Mouse (Mus musculus): ENCODE data around the gene Fmo6. TPM values are rescaled to one million over a fixed set of nuclear protein-coding genes. Genes with fewer than 3 reads are reported as not detected.
A peak's percentile ranks its signal among the peaks of the same experiment; 100 is the strongest.

The Fmo6 gene
- polyA plus RNA-seq, 1 experiment from 2014 or later: not detected

DNA sequence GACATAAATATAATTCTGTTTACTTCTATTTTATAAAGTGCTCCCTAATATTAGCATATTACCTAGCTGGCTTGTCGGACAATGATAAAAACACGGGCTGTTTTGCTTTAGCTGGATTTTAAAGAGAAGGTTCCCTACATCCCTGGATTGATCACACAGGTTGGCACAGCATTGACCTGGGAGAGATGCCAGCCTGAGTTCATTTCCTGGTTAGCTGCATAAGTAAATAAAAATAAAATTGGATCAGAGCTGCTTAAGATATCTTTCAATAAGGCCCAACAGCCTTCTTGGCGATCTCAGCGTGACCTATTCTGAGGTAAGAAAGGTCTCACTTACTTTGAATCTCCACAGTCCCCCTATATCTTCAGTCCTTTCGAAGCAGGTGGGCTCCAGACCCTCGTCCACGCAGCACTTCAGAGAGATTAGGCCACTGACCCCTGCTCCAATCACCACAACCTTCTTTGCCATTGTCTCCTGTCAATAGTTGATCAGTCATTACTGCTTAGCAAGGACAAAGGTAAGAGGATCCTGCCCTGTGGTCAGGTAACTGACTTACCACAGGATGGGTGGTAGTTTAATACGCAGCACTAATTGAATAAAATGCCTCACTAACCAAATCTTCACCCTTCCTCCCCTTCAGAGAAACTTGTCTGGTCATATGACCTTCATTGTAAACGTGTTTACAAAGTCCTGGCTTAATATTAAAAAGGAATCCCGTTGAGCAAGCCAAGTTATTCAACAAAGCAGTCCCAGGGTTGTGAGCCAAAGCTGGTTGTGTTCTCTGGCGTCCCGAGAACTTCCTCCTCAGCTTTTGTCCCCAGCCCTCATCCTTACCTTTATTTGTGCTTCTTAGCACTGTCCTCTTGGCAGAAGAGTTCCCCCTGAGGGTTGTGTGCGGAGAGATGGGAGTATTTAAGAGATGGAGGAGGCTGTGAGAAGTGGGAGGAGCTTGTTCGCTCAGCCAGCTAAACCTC is 39.2 kb downstream of the Fmo6 start, which contains the start of gene Fmo2:
Gene Fmo2, minus strand, starts transcription at position 889 of the 974 bp plus-strand sequence.
- Histone ChIP-seq H3K9me3 (no peaks in the 10 kb centered on the region), H3K36me3 (no peaks in the 10 kb centered on the region), H3K27ac (no peak within 1 kb of the TSS), H3K4me3 (no peak within 1 kb of the TSS), H3K4me1 (replicated peaks) (no peaks in the 10 kb centered on the region), H3K27me3 (ENCODE audit: insufficient read depth, poor library complexity, severe bottlenecking) (no peaks in the 10 kb centered on the region)
- no peak for DNase-seq (ENCODE audit: low spot score)
- WGBS: 80% methylated on average over 14 of the region's 14 CpGs

DNA sequence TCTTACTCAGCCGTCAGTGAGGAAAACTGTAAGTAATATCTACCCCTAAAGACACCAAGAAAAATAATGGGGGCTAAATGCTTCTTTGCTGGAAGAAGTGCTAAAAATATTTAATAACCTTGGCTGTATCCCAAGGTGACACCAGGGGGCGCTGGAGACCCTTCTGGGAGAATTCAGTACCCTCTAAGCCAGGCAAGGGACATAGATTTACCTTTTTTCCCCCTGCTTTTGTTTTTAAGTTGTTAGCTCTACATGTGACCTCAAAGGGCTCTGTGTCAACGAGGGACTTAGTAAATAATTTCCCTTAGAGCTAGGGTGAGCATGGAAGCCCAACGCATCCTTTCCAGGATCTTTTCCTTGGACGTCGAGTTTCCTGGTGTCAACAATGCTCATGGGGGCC is 41.4 kb downstream of the Fmo6 start:
- 46% methylated on average over 6 of the region's 6 CpGs for WGBS
- Histone ChIP-seq H3K4me3 (no peak overlapping the region), H3K27me3 (ENCODE audit: insufficient read depth, poor library complexity, severe bottlenecking) (no peaks in the 10 kb centered on the region), H3K36me3 (no peaks in the 10 kb centered on the region), H3K27ac (no peak overlapping the region), H3K9me3 (no peaks in the 10 kb centered on the region), H3K4me1 (replicated peaks) (no peaks in the 10 kb centered on the region)
- peak; percentile 65 for DNase-seq (ENCODE audit: low spot score)

DNA sequence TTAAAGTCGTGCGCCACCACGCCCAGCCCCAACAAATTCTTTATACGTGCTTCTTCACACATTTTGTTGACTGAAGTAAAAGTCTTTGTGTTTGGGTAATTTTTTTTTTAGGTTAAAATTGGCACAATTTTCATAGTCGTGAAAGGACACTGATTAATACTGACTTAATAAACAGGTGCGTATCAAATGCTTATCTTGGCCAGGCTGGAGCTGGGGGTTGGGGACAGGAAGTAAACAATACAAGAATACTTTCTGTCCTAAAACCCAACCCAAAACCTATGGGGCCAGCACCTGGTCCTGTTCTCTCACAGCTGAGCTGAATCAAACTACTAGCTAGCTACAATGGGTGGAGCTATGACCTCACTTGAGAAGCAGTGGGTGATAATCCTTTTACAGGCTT is 44.3 kb downstream of the Fmo6 start:
- Histone ChIP-seq H3K9me3 (no peaks in the 10 kb centered on the region), H3K27ac (no peak overlapping the region), H3K4me3 (no peak overlapping the region), H3K4me1 (replicated peaks) (no peaks in the 10 kb centered on the region), H3K36me3 (no peaks in the 10 kb centered on the region), H3K27me3 (ENCODE audit: insufficient read depth, poor library complexity, severe bottlenecking) (no peaks in the 10 kb centered on the region)
- WGBS: 95% methylated on average over 6 of the region's 6 CpGs
- no peak for DNase-seq (ENCODE audit: low spot score)

DNA sequence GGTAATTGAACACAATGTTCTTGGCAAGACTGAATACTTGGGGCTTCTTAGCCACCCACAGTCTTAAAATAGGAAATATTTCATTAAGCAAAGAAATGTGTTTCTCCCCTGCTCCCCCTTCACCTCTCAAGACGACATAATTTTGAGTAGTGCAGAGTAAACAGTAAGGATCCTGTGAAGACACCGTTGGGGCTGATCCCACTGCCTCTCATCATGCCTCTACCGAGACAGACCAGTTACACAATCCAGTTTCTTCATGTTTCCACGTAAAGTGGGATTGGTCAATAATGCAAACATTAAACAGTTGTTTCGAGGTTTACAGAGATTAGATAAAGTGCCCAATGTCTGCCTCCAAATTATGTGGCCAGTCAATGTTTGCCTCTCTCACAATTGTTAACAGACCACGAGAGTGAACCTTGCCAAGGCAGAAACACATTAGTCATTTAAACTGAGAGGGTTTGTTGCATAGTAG is 45.3 kb downstream of the Fmo6 start:
- H3K4me1 ChIP-seq (replicated peaks): no peaks in the 10 kb centered on the region
- no peaks in the 10 kb centered on the region for H3K9me3 ChIP-seq
- 89% methylated on average over 6 of the region's 6 CpGs for WGBS
- no peaks in the 10 kb centered on the region for H3K27me3 ChIP-seq (ENCODE audit: insufficient read depth, poor library complexity, severe bottlenecking)
- no peak overlapping the region for H3K27ac ChIP-seq
- DNase-seq (ENCODE audit: low spot score): no peak
- no peaks in the 10 kb centered on the region for H3K36me3 ChIP-seq
- no peak overlapping the region for H3K4me3 ChIP-seq

DNA sequence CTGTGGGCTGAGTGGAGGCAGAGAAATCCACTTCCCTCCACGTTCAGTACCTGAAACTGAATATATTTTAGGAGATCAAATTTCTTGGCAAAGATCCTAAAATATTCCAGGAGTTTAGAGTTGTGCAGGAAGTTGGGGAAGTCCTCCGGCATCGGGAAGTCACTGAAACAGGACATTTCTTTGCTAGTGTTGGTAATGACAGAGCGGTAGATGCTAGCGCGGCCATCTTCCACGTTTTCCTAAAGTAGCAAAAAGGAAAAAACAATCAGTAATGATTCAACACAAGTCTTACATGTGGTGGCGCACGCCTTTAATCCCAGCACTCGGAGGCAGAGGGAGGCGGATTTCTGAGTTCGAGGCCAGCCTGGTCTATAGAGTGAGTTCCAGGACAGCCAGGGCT is 48.7 kb downstream of the Fmo6 start:
- no peaks in the 10 kb centered on the region for H3K27me3 ChIP-seq (ENCODE audit: insufficient read depth, poor library complexity, severe bottlenecking)
- no peak overlapping the region for H3K27ac ChIP-seq
- H3K36me3 ChIP-seq: no peaks in the 10 kb centered on the region
- 90% methylated on average over 12 of the region's 12 CpGs for WGBS
- H3K9me3 ChIP-seq: no peaks in the 10 kb centered on the region
- no peaks in the 10 kb centered on the region for H3K4me1 ChIP-seq (replicated peaks)
- H3K4me3 ChIP-seq: no peak overlapping the region
- DNase-seq (ENCODE audit: low spot score): no peak

DNA sequence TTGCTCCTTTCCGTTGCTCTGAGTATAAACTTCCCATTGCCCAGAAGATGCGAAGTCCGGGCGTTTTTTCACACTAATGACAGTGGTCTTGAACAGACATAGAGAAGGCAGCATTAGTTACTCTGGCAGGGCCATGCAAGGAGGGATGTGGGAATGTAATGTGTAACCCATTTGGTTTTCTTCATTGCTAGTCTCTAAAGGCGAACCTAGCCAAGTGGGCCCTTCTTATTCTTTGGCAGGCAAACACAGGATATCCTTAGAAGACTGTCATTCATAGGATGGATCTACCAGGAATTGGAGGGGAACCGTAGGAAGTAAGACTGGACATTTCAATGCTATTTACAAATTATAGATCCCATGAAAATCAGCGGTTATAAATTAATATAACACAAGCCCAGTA is 49.7 kb downstream of the Fmo6 start:
- H3K9me3 ChIP-seq: no peaks in the 10 kb centered on the region
- 96% methylated on average over 7 of the region's 7 CpGs for WGBS
- no peaks in the 10 kb centered on the region for H3K27me3 ChIP-seq (ENCODE audit: insufficient read depth, poor library complexity, severe bottlenecking)
- no peaks in the 10 kb centered on the region for H3K4me1 ChIP-seq (replicated peaks)
- H3K27ac ChIP-seq: no peak overlapping the region
- DNase-seq (ENCODE audit: low spot score): no peak
- H3K4me3 ChIP-seq: no peak overlapping the region
- H3K36me3 ChIP-seq: no peaks in the 10 kb centered on the region

DNA sequence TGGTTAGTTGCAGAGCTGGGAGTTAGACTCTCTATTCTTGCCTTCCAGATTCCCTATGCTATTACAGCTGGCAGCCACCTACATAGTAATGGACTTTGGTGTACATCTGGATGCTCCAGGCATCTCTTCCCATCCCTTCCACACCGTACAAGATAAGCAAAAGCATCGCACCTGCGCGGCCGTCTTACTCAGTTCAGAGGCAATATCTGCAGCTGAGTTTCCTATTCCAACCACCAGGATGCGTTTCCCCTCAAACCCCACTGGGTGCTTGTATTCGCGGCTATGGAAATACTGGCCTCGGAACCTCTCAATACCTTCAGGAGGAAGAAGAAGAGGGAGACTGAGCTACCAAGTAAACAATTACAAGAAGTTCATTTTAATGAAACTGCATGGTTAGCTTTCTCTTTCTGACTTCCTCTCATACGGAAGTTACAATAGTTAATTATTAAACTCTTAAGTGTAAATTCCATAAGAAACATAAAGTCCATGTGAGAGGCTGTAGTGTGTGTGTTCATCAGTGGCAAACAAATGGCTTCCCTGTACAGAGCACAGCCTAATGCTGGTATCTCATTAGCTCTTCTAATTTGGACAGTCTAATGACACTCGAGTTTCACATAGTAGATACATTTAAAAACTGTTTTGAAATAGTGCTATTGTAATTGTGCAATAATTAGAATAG is 51.0 kb downstream of the Fmo6 start:
- Histone ChIP-seq H3K27me3 (ENCODE audit: insufficient read depth, poor library complexity, severe bottlenecking) (no peaks in the 10 kb centered on the region), H3K4me3 (no peak overlapping the region), H3K9me3 (no peaks in the 10 kb centered on the region), H3K36me3 (no peaks in the 10 kb centered on the region), H3K4me1 (replicated peaks) (no peaks in the 10 kb centered on the region), H3K27ac (no peak overlapping the region)
- DNase-seq (ENCODE audit: low spot score): no peak
- WGBS: 85% methylated on average over 11 of the region's 11 CpGs

DNA sequence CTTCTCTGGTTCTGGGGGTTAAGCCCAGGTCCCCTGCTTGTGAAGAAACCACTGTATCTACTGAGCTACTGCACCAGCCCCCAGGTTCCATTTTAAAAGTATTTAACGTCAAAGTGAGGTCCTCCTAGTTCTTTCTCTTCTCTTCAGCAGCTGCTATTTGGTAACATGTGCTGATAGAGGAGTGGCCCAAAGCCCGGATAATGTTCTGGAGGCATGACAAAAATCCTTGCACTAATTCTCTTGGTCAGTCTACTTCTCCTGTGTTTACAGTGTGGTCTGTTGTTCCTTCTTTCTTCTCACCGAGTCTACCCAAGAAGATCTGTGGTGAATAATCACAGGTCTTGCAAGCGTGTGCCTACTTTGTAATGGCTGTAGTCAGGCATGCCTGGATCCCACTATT is 54.6 kb downstream of the Fmo6 start:
- Histone ChIP-seq H3K27ac (no peak overlapping the region), H3K9me3 (no peaks in the 10 kb centered on the region), H3K36me3 (no peaks in the 10 kb centered on the region), H3K4me3 (no peak overlapping the region), H3K4me1 (replicated peaks) (no peaks in the 10 kb centered on the region), H3K27me3 (ENCODE audit: insufficient read depth, poor library complexity, severe bottlenecking) (no peaks in the 10 kb centered on the region)
- no peak for DNase-seq (ENCODE audit: low spot score)
- WGBS: 81% methylated on average over 4 of the region's 4 CpGs

DNA sequence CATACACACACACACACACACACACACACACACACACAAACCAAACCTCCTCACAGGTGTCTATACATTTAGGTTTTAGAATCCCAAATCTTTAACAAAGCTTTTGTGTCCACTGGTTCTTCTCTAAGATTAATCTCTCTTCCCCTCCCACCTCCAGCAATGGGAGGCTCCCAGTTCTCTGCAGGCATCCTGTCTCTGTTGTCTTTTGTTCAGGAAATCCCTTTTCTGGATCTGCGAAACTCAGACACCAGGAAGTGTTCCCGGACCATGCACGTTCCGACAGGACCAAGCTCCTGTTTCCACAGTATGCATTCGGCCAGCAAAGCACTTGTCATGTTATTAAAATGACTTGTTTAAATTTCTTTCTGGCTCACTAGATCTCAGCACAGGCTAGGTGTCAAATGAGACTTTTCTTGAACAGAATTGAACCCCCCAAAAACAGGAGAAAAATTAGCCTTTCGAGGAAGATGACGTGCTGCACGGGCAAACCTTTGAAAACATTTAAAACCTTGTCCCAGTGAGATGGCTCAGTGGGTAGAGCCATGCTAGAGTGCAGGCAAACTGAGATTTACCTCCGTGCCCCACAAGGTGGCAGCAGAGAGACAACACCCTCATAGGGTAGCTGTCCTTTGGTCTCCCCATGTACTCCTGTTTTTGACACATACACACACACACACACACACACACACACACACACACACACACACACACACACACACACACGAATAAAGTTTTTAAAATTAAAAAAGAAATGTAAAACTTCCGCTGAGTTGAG is 57.5 kb downstream of the Fmo6 start:
- H3K27me3 ChIP-seq (ENCODE audit: insufficient read depth, poor library complexity, severe bottlenecking): no peaks in the 10 kb centered on the region
- H3K27ac ChIP-seq: no peak overlapping the region
- WGBS: 66% methylated on average over 11 of the region's 11 CpGs
- no peaks in the 10 kb centered on the region for H3K4me1 ChIP-seq (replicated peaks)
- no peak overlapping the region for H3K4me3 ChIP-seq
- H3K36me3 ChIP-seq: no peaks in the 10 kb centered on the region
- H3K9me3 ChIP-seq: no peaks in the 10 kb centered on the region
- peak; percentile 41 for DNase-seq (ENCODE audit: low spot score)

DNA sequence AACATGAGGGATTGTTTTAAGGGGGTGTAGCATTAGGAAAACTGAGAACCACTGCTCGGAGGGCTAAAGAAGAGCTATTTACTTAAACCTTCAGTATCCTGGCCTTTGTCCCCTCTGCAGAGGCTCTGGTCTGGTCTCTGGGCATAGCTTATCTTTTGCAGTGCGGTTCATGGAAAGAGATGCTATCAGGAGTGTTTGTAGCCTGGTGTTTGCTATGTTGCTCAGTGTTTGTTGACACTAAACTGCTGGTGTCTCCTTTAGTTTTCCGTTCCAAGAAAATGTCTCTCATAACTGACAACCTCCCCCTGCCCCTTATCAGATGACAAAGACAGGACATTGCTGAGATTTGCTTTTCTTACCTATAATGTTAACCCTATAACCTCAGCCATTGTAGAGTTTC is 62.2 kb downstream of the Fmo6 start:
- Histone ChIP-seq H3K4me3 (no peak overlapping the region), H3K4me1 (replicated peaks) (peaks cover 12% of the 10 kb centered on the region; the same call in 1 of the 2 replicates), H3K9me3 (no peaks in the 10 kb centered on the region), H3K27ac (no peak overlapping the region), H3K27me3 (ENCODE audit: insufficient read depth, poor library complexity, severe bottlenecking) (no peaks in the 10 kb centered on the region), H3K36me3 (no peaks in the 10 kb centered on the region)
- DNase-seq (ENCODE audit: low spot score): no peak
- WGBS: 66% methylated on average over 3 of the region's 3 CpGs

DNA sequence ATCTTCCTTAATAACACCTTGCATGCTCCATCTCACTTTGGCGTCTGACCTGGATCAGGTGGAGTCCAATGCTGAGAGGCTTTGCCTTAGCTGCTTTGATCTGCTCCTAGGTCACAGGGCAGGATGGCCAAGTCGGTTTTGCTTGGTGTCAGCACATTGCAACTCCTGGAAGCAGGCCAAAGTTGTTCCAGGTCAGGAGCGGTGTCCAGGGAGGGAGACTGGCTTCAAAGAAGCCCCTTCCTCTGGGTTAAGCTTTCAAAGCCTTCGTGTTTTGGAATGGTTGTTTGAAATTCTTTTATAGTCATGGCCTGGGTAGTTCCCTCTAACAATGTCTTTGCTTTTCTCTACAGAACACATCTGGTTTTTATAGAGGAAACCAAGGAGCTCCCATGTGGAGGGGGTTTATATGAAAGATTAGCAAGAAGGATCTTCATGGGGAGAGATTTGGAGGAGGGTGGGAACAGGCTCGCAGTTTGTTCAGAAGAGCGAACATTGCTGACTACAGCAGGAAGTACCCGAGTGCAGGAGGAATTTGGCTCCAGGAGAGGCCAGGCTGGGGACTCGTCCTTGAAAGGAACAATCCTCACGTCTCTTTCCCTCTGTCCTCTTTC is 65.5 kb downstream of the Fmo6 start:
- Histone ChIP-seq H3K4me3 (no peak overlapping the region), H3K9me3 (no peaks in the 10 kb centered on the region), H3K27ac (0 out of 2 replicates have a peak overlapping the region, but pooled peaks have one; percentile 45), H3K36me3 (no peaks in the 10 kb centered on the region), H3K4me1 (replicated peaks) (peaks cover 12% of the 10 kb centered on the region; the same call in 1 of the 2 replicates), H3K27me3 (ENCODE audit: insufficient read depth, poor library complexity, severe bottlenecking) (no peaks in the 10 kb centered on the region)
- 53% methylated on average over 9 of the region's 9 CpGs for WGBS
- DNase-seq (ENCODE audit: low spot score): peak; percentile 49

DNA sequence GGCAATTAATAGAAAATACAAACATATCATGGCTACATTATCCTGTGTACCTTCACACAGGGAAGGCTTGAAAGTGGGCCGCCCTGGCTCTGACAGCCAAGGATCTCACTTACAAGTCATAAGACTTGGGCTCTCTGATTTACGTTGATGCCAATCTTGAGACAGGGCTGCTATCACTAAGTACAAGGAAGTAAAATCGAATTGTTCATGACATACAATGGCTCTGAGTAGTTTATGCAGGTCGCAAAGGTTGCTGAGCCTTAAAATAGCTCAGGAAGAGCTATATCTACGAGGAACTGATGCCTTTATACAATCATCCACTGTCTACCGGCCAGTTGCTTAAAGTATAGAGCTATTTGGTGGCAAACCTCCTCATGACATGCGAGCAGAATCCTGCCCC is 66.3 kb downstream of the Fmo6 start:
- H3K27ac ChIP-seq: 0 out of 2 replicates have a peak overlapping the region, but pooled peaks have one; percentile 35
- peaks cover 12% of the 10 kb centered on the region; the same call in 1 of the 2 replicates for H3K4me1 ChIP-seq (replicated peaks)
- H3K27me3 ChIP-seq (ENCODE audit: insufficient read depth, poor library complexity, severe bottlenecking): no peaks in the 10 kb centered on the region
- H3K9me3 ChIP-seq: no peaks in the 10 kb centered on the region
- 81% methylated on average over 7 of the region's 7 CpGs for WGBS
- H3K4me3 ChIP-seq: no peak overlapping the region
- no peaks in the 10 kb centered on the region for H3K36me3 ChIP-seq
- DNase-seq (ENCODE audit: low spot score): no peak
